Mouse (Mus musculus) activated CD4-positive, CD25-positive, alpha-beta regulatory T cell, adult 4 months (primary cell): ENCODE results near the gene Rbks. TPM values are rescaled to one million over a fixed set of nuclear protein-coding genes. Genes with fewer than 3 reads are reported as not detected.

Experiments
- ATAC-seq: one replicate; pipeline ENCODE4 v1.8.0; 2017
- polyA plus RNA-seq, 2 experiments: library from polyadenylated mRNA; unstranded; fragments of 100-300 nt; shearing (Covaris generic); gene quantifications; one replicate each; pipeline ENCODE4 v1.2.1; 2017

Rbks gene
- polyA plus RNA-seq, 2 experiments from 2014 or later: 16.9 to 18.2 TPM

GRCm38 (mm10) chr5:31581263-31581662, 116.2 kb downstream of the Rbks start:
- no peak for ATAC-seq

GRCm38 (mm10) chr5:31576539-31576975, 120.9 kb downstream of the Rbks start:
- ATAC-seq: peak; percentile 95

Other genes with a start within 250 kb of the Rbks start
- gene Zfp512, start 245.2 kb downstream of the Rbks start, polyA plus RNA-seq: 10 to 100 TPM; 25.5 to 33.0 TPM
- gene 4930548H24Rik, start 211.9 kb downstream of the Rbks start, polyA plus RNA-seq: under 1 TPM in 1 of 2 experiments, not detected in 1; 0.26 TPM
- gene Gpn1, start 202.9 kb downstream of the Rbks start, polyA plus RNA-seq: 10 to 100 TPM; 38.6 to 47.4 TPM
- gene Slc4a1ap, start 170.6 kb downstream of the Rbks start, polyA plus RNA-seq: 10 to 100 TPM; 25.9 to 26.9 TPM
- gene Supt7l, start 169.8 kb downstream of the Rbks start, polyA plus RNA-seq: 10 to 100 TPM; 20.1 to 23.5 TPM
- gene Mrpl33, start 100.7 kb downstream of the Rbks start, polyA plus RNA-seq: 100 to 1,000 TPM; 343 to 421 TPM
- gene Babam2, start 57 bp upstream of the Rbks start, polyA plus RNA-seq: 10 to 100 TPM; 92.9 to 93.6 TPM